In genomic region chr17:47914676-47915219, GRCm38 (mm10) we compare ENCODE assay signal across 17 mouse cellular contexts. TPM values are rescaled to one million over a fixed set of nuclear protein-coding genes. Genes with fewer than 3 reads are reported as not detected.
DNase-seq lines count a peak whose midpoint lies in the region; ATAC-seq lines count a peak whose summit lies in the region.
"Had no signal": no experiment of that assay in that cellular context is flagged by ENCODE, and none has a peak within 500 bp of the region (broad histone marks: within the 10 kb centered on the region; RNA-seq: fewer than 3 reads in every experiment).

No protein-coding gene starts in this region.

- WGBS in limb, embryonic 13.5 days, result 42% methylated on average over 9 of the region's 9 CpGs
- 35% methylated on average over 9 of the region's 9 CpGs for WGBS in limb, embryonic 10.5 days
- WGBS in forebrain, embryonic 15.5 days, result 6% methylated on average over 9 of the region's 9 CpGs
- WGBS in midbrain, embryonic 10.5 days, result 16% methylated on average over 9 of the region's 9 CpGs
- 18% methylated on average over 9 of the region's 9 CpGs for WGBS in neural tube, embryonic 14.5 days

- no peak for DNase-seq in limb, embryonic 10.5 days (ENCODE audit: low spot score)
- no peak for DNase-seq in midbrain, embryonic 10.5 days (ENCODE audit: low spot score)
- no peak for DNase-seq in Muller cell, postnatal 12 days (ENCODE audit: inconsistent ontology term)
- no peak for DNase-seq in left cerebral cortex, postnatal 36 days (ENCODE audit: low spot score in 2 of 2)
- DNase-seq in gastrocnemius, postnatal 25 days, result no peak
- DNase-seq: adrenal gland, postnatal 14 days; cerebellum, postnatal 14 days; gastrocnemius, postnatal 14 days; layer of hippocampus, adult 9-11 months; lung, postnatal 4 days; thymus, postnatal 4 days had no signal

- H3K4me1 ChIP-seq in limb, embryonic 13.5 days, result peaks cover 75% of the 10 kb centered on the region
- peaks cover 43% of the 10 kb centered on the region for H3K4me1 ChIP-seq in limb, embryonic 10.5 days
- peaks cover 73% of the 10 kb centered on the region for H3K4me1 ChIP-seq in forebrain, embryonic 15.5 days
- H3K4me1 ChIP-seq in midbrain, embryonic 10.5 days, result peaks cover 92% of the 10 kb centered on the region
- peaks cover 3% of the 10 kb centered on the region; the same call in 1 of the 2 replicates for H3K4me1 ChIP-seq in neural tube, embryonic 14.5 days (ENCODE audit: control insufficient read depth, insufficient read depth, low read length)

- no peak overlapping the region for H3K27ac ChIP-seq in limb, embryonic 13.5 days
- H3K27ac ChIP-seq in limb, embryonic 10.5 days, result no peak overlapping the region
- peak overlapping the region; percentile 80 for H3K27ac ChIP-seq in forebrain, embryonic 15.5 days (replicated peaks)
- H3K27ac ChIP-seq in midbrain, embryonic 10.5 days (replicated peaks), result peak overlapping the region; percentile 53
- no peak overlapping the region for H3K27ac ChIP-seq in neural tube, embryonic 14.5 days (ENCODE audit: low read depth, low read length)
- H3K27ac ChIP-seq: liver, embryonic 14.5 days; stomach, embryonic 15.5 days had no signal

- 0 out of 2 replicates have a peak overlapping the region, but pooled peaks have one; percentile 25 for H3K9ac ChIP-seq in limb, embryonic 13.5 days
- H3K9ac ChIP-seq in forebrain, embryonic 15.5 days (replicated peaks), result no peak overlapping the region
- H3K9ac ChIP-seq in neural tube, embryonic 14.5 days (replicated peaks; ENCODE audit: low read depth, low read length), result no peak overlapping the region
- H3K9ac ChIP-seq: liver, embryonic 14.5 days; stomach, embryonic 15.5 days had no signal

- H3K9me3 ChIP-seq in limb, embryonic 13.5 days, result no peaks in the 10 kb centered on the region
- H3K9me3 ChIP-seq in limb, embryonic 10.5 days (replicated peaks), result no peaks in the 10 kb centered on the region
- H3K9me3 ChIP-seq in forebrain, embryonic 15.5 days, result no peaks in the 10 kb centered on the region
- no peaks in the 10 kb centered on the region for H3K9me3 ChIP-seq in midbrain, embryonic 10.5 days (replicated peaks)
- H3K9me3 ChIP-seq in neural tube, embryonic 14.5 days (ENCODE audit: control insufficient read depth, low read length), result no peaks in the 10 kb centered on the region
- H3K9me3 ChIP-seq: stomach, embryonic 15.5 days had no signal

- H3K4me2 ChIP-seq in limb, embryonic 13.5 days (replicated peaks), result no peak overlapping the region
- H3K4me2 ChIP-seq in forebrain, embryonic 15.5 days (replicated peaks), result peak overlapping the region; percentile 15; the same call in 1 of the 2 replicates
- H3K4me2 ChIP-seq in neural tube, embryonic 14.5 days (ENCODE audit: low read depth, low read length), result no peak overlapping the region
- H3K4me2 ChIP-seq: heart, embryonic 11.5 days; stomach, embryonic 15.5 days had no signal

- H3K4me3 ChIP-seq in limb, embryonic 13.5 days, result no peak overlapping the region
- no peak overlapping the region for H3K4me3 ChIP-seq in limb, embryonic 10.5 days
- H3K4me3 ChIP-seq in forebrain, embryonic 15.5 days, result no peak overlapping the region
- H3K4me3 ChIP-seq in midbrain, embryonic 10.5 days, result peak overlapping the region; percentile 34
- no peak overlapping the region for H3K4me3 ChIP-seq in neural tube, embryonic 14.5 days (ENCODE audit: low read depth, low read length)
- H3K4me3 ChIP-seq: stomach, embryonic 15.5 days had no signal

- peaks cover 59% of the 10 kb centered on the region for H3K36me3 ChIP-seq in limb, embryonic 13.5 days
- peaks cover 75% of the 10 kb centered on the region for H3K36me3 ChIP-seq in limb, embryonic 10.5 days
- no peaks in the 10 kb centered on the region for H3K36me3 ChIP-seq in forebrain, embryonic 15.5 days
- peaks cover 67% of the 10 kb centered on the region for H3K36me3 ChIP-seq in midbrain, embryonic 10.5 days
- H3K36me3 ChIP-seq in neural tube, embryonic 14.5 days (ENCODE audit: control insufficient read depth, insufficient read depth, low read length), result no peaks in the 10 kb centered on the region

- ATAC-seq in limb, embryonic 13.5 days (ENCODE audit: low FRiP score, low read depth), result no peak
- ATAC-seq in forebrain, embryonic 15.5 days (replicated peaks), result peak; percentile 82
- peak; percentile 68 for ATAC-seq in neural tube, embryonic 14.5 days (ENCODE audit: low read depth)

- no peaks in the 10 kb centered on the region for H3K27me3 ChIP-seq in limb, embryonic 13.5 days
- peaks cover 71% of the 10 kb centered on the region for H3K27me3 ChIP-seq in limb, embryonic 10.5 days (ENCODE audit: low read depth, poor library complexity, severe bottlenecking)
- peaks cover 16% of the 10 kb centered on the region; the same call in 1 of the 2 replicates for H3K27me3 ChIP-seq in forebrain, embryonic 15.5 days
- peaks cover 40% of the 10 kb centered on the region for H3K27me3 ChIP-seq in midbrain, embryonic 10.5 days (ENCODE audit: low read depth, poor library complexity, severe bottlenecking)
- peaks cover 17% of the 10 kb centered on the region for H3K27me3 ChIP-seq in neural tube, embryonic 14.5 days (ENCODE audit: control insufficient read depth, insufficient read depth, low read length)
- H3K27me3 ChIP-seq: stomach, embryonic 15.5 days had no signal

- intact Hi-C loops in left cerebral cortex, postnatal 36 days (cut with DNase I), result no loop called here

RNA-seq across cellular contexts. Expression of gene Foxp4, which starts 9.7 kb away (rescaled TPM):
- 25.9 and 30.2 TPM in 2 replicates for polyA plus RNA-seq in limb, embryonic 13.5 days (2015; fragmentation: Nextera tagmentation; extraction: Ambion mirVana)
- 23.2 and 27.2 TPM in 2 replicates for polyA plus RNA-seq in limb, embryonic 10.5 days (2016; fragmentation: Nextera tagmentation; extraction: Ambion mirVana)
- 33.2 and 37.3 TPM in 2 replicates for polyA plus RNA-seq in forebrain, embryonic 15.5 days (2015; fragmentation: Nextera tagmentation; extraction: Ambion mirVana)
- polyA plus RNA-seq in midbrain, embryonic 10.5 days (2016; fragmentation: Nextera tagmentation; extraction: Ambion mirVana), result 21.8 and 25.5 TPM in 2 replicates
- polyA plus RNA-seq in neural tube, embryonic 14.5 days (2014; fragmentation: Nextera tagmentation; extraction: Ambion mirVana), result 28.7 and 29.1 TPM in 2 replicates
- 10 to 100 TPM; 44.1 to 55.9 TPM for total RNA-seq in left cerebral cortex, postnatal 36 days (2021)
- 1 to 10 TPM; 6.4 to 7.6 TPM for total RNA-seq in gastrocnemius, postnatal 25 days (2021)

Comparison
In these comparisons a context has a peak if more than half of its experiments do, and no peak if none do; other contexts are left out.
1. H3K27ac ChIP-seq: peak in forebrain, embryonic 15.5 days (single experiment) and midbrain, embryonic 10.5 days (single experiment); none in limb, embryonic 13.5 days (single experiment), limb, embryonic 10.5 days (single experiment) and neural tube, embryonic 14.5 days (single experiment).